Mouse (Mus musculus): ENCODE results near the gene Vmn1r58. TPM values are rescaled to one million over a fixed set of nuclear protein-coding genes. Genes with fewer than 3 reads are reported as not detected.
"Not testable (repeated sequence)": the region's sequence is repeated elsewhere in the genome, so short reads cannot be mapped to it uniquely, and the experiment has no call there.

Vmn1r58 gene
- not detected in 2 replicates for polyA plus RNA-seq (2015; fragmentation: Nextera tagmentation; extraction: Ambion mirVana)

GRCm38 (mm10) chr7:5413296-5413695 lies at the start of gene Vmn1r58:
Gene Vmn1r58, minus strand, starts transcription at chr7:5413396.
- H3K9ac ChIP-seq (ENCODE audit: low read depth, low read length); H3K4me1 ChIP-seq (ENCODE audit: control insufficient read depth, low read depth, low read length); ATAC-seq (ENCODE audit: low read depth); H3K9me3 ChIP-seq (replicated peaks; ENCODE audit: control insufficient read depth, low read length); H3K4me2 ChIP-seq (ENCODE audit: low read depth, low read length); H3K27me3 ChIP-seq (ENCODE audit: control insufficient read depth, insufficient read depth, low read depth, low read length); H3K27ac ChIP-seq (ENCODE audit: low read length); H3K4me3 ChIP-seq (ENCODE audit: low read depth, low read length); H3K36me3 ChIP-seq (ENCODE audit: control insufficient read depth, insufficient read depth): not testable (repeated sequence)

GRCm38 (mm10) chr7:5456674-5457073 lies 43.5 kb upstream of the Vmn1r58 start, which contains the start of gene Vmn1r59:
Gene Vmn1r59, minus strand, starts transcription at chr7:5456774.
- Histone ChIP-seq H3K36me3 (ENCODE audit: control insufficient read depth, insufficient read depth) (no peaks in the 10 kb centered on the region), H3K9me3 (replicated peaks; ENCODE audit: control insufficient read depth, low read length) (peaks cover 2% of the 10 kb centered on the region), H3K4me2 (ENCODE audit: low read depth, low read length) (no peak within 1 kb of the TSS), H3K4me3 (ENCODE audit: low read depth, low read length) (no peak within 1 kb of the TSS), H3K27me3 (ENCODE audit: control insufficient read depth, insufficient read depth, low read depth, low read length) (no peaks in the 10 kb centered on the region), H3K4me1 (ENCODE audit: control insufficient read depth, low read depth, low read length) (no peaks in the 10 kb centered on the region), H3K27ac (ENCODE audit: low read length) (no peak within 1 kb of the TSS), H3K9ac (ENCODE audit: low read depth, low read length) (no peak within 1 kb of the TSS)
- ATAC-seq (ENCODE audit: low read depth): no peak

DNA sequence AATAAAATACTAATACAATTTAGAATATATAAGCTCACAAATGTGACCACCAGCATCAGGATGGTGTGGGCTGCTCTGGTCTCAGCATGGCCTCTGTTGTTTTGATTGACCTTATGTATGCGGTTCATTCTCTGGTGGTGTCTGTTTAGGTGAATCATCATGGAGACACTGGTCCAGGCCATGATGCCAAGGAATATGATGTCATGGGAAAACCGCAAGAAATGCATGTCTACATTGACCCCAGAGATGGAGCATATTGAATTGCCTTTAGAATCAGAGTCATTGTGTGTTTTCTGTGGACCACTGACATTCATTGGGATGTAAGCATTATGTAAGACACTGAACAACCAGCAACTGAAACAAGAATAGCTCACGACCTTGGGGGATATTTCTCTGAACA lies 40.8 kb upstream of the Vmn1r58 start:
- not testable (repeated sequence) for H3K27ac ChIP-seq (ENCODE audit: low read length); H3K27me3 ChIP-seq (ENCODE audit: control insufficient read depth, insufficient read depth, low read depth, low read length); H3K9ac ChIP-seq (ENCODE audit: low read depth, low read length); H3K4me3 ChIP-seq (ENCODE audit: low read depth, low read length); ATAC-seq (ENCODE audit: low read depth); H3K4me1 ChIP-seq (ENCODE audit: control insufficient read depth, low read depth, low read length); H3K4me2 ChIP-seq (ENCODE audit: low read depth, low read length); H3K9me3 ChIP-seq (replicated peaks; ENCODE audit: control insufficient read depth, low read length); H3K36me3 ChIP-seq (ENCODE audit: control insufficient read depth, insufficient read depth)
- WGBS (ENCODE audit: insufficient replicate concordance): 44% methylated on average over 3 of the region's 3 CpGs

- Histone ChIP-seq H3K36me3 (ENCODE audit: control insufficient read depth, insufficient read depth) (no peaks in the 10 kb centered on the region), H3K4me2 (ENCODE audit: low read depth, low read length) (no peak overlapping the region), H3K9ac (ENCODE audit: low read depth, low read length) (no peak overlapping the region), H3K4me1 (ENCODE audit: control insufficient read depth, low read depth, low read length) (no peaks in the 10 kb centered on the region), H3K27ac (ENCODE audit: low read length) (no peak overlapping the region), H3K9me3 (replicated peaks; ENCODE audit: control insufficient read depth, low read length) (no peaks in the 10 kb centered on the region), H3K4me3 (ENCODE audit: low read depth, low read length) (no peak overlapping the region), H3K27me3 (ENCODE audit: control insufficient read depth, insufficient read depth, low read depth, low read length) (no peaks in the 10 kb centered on the region)
- no peak for ATAC-seq (ENCODE audit: low read depth)
Observed at GRCm38 (mm10) chr7:5448627-5449026, 35.4 kb upstream of the Vmn1r58 start.

- H3K4me2 ChIP-seq (ENCODE audit: low read depth, low read length): no peak overlapping the region
- H3K9me3 ChIP-seq (replicated peaks; ENCODE audit: control insufficient read depth, low read length): no peaks in the 10 kb centered on the region; the same call in 1 of the 2 replicates
- H3K27ac ChIP-seq (ENCODE audit: low read length): no peak overlapping the region
- no peaks in the 10 kb centered on the region for H3K4me1 ChIP-seq (ENCODE audit: control insufficient read depth, low read depth, low read length)
- WGBS (ENCODE audit: insufficient replicate concordance): 18% methylated on average over 2 of the region's 2 CpGs
- no peak for ATAC-seq (ENCODE audit: low read depth)
- no peaks in the 10 kb centered on the region for H3K36me3 ChIP-seq (ENCODE audit: control insufficient read depth, insufficient read depth)
- no peak overlapping the region for H3K4me3 ChIP-seq (ENCODE audit: low read depth, low read length)
- no peak overlapping the region for H3K9ac ChIP-seq (ENCODE audit: low read depth, low read length)
- no peaks in the 10 kb centered on the region for H3K27me3 ChIP-seq (ENCODE audit: control insufficient read depth, insufficient read depth, low read depth, low read length)
Observed at GRCm38 (mm10) chr7:5406201-5406600, 7.0 kb downstream of the Vmn1r58 start.

GRCm38 (mm10) chr7:5366724-5367123 lies 46.5 kb downstream of the Vmn1r58 start:
- H3K9me3 ChIP-seq (replicated peaks; ENCODE audit: control insufficient read depth, low read length): no peaks in the 10 kb centered on the region
- no peak overlapping the region for H3K4me2 ChIP-seq (ENCODE audit: low read depth, low read length)
- no peak overlapping the region for H3K9ac ChIP-seq (ENCODE audit: low read depth, low read length)
- H3K4me1 ChIP-seq (ENCODE audit: control insufficient read depth, low read depth, low read length): no peaks in the 10 kb centered on the region
- H3K27me3 ChIP-seq (ENCODE audit: control insufficient read depth, insufficient read depth, low read depth, low read length): no peaks in the 10 kb centered on the region
- no peak for ATAC-seq (ENCODE audit: low read depth)
- no peaks in the 10 kb centered on the region for H3K36me3 ChIP-seq (ENCODE audit: control insufficient read depth, insufficient read depth)
- no peak overlapping the region for H3K27ac ChIP-seq (ENCODE audit: low read length)
- 55% methylated on average over 2 of the region's 2 CpGs for WGBS (ENCODE audit: insufficient replicate concordance)
- no peak overlapping the region for H3K4me3 ChIP-seq (ENCODE audit: low read depth, low read length)

- Histone ChIP-seq H3K27me3 (ENCODE audit: control insufficient read depth, insufficient read depth, low read depth, low read length) (no peaks in the 10 kb centered on the region), H3K9me3 (replicated peaks; ENCODE audit: control insufficient read depth, low read length) (no peaks in the 10 kb centered on the region), H3K4me3 (ENCODE audit: low read depth, low read length) (no peak overlapping the region), H3K9ac (ENCODE audit: low read depth, low read length) (no peak overlapping the region), H3K4me2 (ENCODE audit: low read depth, low read length) (no peak overlapping the region), H3K4me1 (ENCODE audit: control insufficient read depth, low read depth, low read length) (no peaks in the 10 kb centered on the region), H3K36me3 (ENCODE audit: control insufficient read depth, insufficient read depth) (no peaks in the 10 kb centered on the region), H3K27ac (ENCODE audit: low read length) (no peak overlapping the region)
- ATAC-seq (ENCODE audit: low read depth): no peak
- WGBS (ENCODE audit: insufficient replicate concordance): 76% methylated on average over 5 of the region's 5 CpGs
Observed at GRCm38 (mm10) chr7:5363599-5363998, 49.6 kb downstream of the Vmn1r58 start.

Other genes starting within 250 kb of the Vmn1r58 start
- not detected in 2 replicates for gene Vmn1r56, start 216.6 kb downstream of the Vmn1r58 start, polyA plus RNA-seq (2015; fragmentation: Nextera tagmentation; extraction: Ambion mirVana)
- not detected in 2 replicates for gene Vmn1r57, start 194.9 kb downstream of the Vmn1r58 start, polyA plus RNA-seq (2015; fragmentation: Nextera tagmentation; extraction: Ambion mirVana)
- gene Gm5065, start 62.9 kb downstream of the Vmn1r58 start, polyA plus RNA-seq (2015; fragmentation: Nextera tagmentation; extraction: Ambion mirVana): not detected in 2 replicates
- not detected in 2 replicates for gene Nlrp2, start 62.4 kb downstream of the Vmn1r58 start, polyA plus RNA-seq (2015; fragmentation: Nextera tagmentation; extraction: Ambion mirVana)
- gene Vmn1r59, start 43.4 kb upstream of the Vmn1r58 start, polyA plus RNA-seq (2015; fragmentation: Nextera tagmentation; extraction: Ambion mirVana): not detected in 2 replicates
- gene Vmn2r28, start 80.6 kb upstream of the Vmn1r58 start, polyA plus RNA-seq (2015; fragmentation: Nextera tagmentation; extraction: Ambion mirVana): not detected in 2 replicates
- not detected in 2 replicates for gene Vmn1r60, start 133.9 kb upstream of the Vmn1r58 start, polyA plus RNA-seq (2015; fragmentation: Nextera tagmentation; extraction: Ambion mirVana)
- not detected in 2 replicates for gene Vmn1r61, start 199.9 kb upstream of the Vmn1r58 start, polyA plus RNA-seq (2015; fragmentation: Nextera tagmentation; extraction: Ambion mirVana)